Mouse (Mus musculus) spleen, adult 2 months (tissue): ENCODE measurements around the gene Anks4b.

Experiments
- CTCF ChIP-seq: fragments of 200-500 bp; IDR thresholded peaks from 2 replicates; pipeline ENCODE4 v1.5.1; 2011; ENCODE audit warnings: mild to moderate bottlenecking, inconsistent platforms; ENCODE audit not compliant: insufficient read depth, insufficient read length, insufficient replicate concordance; ENCODE audit errors: extremely low read depth
- POLR2A ChIP-seq: fragments of 200-500 bp; IDR thresholded peaks from 2 replicates; pipeline ENCODE4 v1.6.1; 2011; ENCODE audit warnings: low read depth, low read length, inconsistent platforms

GRCm38 (mm10) chr7:120192816-120193215 lies 19.2 kb downstream of the Anks4b start:
- TF ChIP-seq CTCF = no peak
- TF ChIP-seq POLR2A = no peak
